Mouse (Mus musculus): ENCODE measurements around the gene H2-Q10. TPM values are rescaled to one million over a fixed set of nuclear protein-coding genes. Genes with fewer than 3 reads are reported as not detected.
"Not testable (repeated sequence)": the region's sequence is repeated elsewhere in the genome, so short reads cannot be mapped to it uniquely, and the experiment has no call there.

The H2-Q10 gene
- 10 to 100 TPM; 15.0 to 23.6 TPM for polyA plus RNA-seq (2017; shearing (Covaris generic))

GRCm38 (mm10) chr17:35469842-35470751 is at the start of gene H2-Q10:
TSS of gene H2-Q10 (plus strand) at chr17:35470089.
- peak; percentile 64 for ATAC-seq

DNA sequence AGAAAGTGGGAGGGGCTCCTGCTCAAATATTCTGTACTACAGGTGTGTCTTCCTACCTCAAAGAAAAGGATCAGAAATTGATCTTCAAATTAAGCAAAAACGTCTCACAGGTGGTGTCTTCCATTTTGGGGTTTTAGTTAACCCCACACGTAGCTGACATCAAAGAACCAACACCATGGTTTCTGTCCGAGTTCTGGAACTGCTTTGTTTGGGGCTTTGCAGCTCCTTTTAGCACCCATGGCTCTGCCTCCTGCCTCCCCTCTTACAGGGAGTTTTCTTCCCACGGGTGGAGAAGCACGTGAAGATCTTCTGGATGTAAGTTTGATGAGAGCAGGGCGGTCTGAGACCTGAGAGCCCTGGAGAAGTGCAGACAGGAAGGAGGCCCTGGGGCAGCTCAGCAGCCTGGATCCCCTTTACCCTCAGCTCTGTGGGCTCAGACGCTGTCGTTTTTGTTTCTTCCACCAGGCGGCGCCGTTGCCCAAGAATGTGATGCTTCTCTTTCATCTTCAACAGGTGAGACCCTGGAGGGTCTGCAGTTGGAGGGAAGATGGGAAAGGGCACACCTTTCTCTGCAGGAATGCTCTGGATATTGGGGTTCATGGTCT is 49.6 kb upstream of the H2-Q10 start:
- not testable (repeated sequence) for ATAC-seq

- not testable (repeated sequence) for ATAC-seq
Observed at GRCm38 (mm10) chr17:35421331-35421730, 48.6 kb upstream of the H2-Q10 start.

DNA sequence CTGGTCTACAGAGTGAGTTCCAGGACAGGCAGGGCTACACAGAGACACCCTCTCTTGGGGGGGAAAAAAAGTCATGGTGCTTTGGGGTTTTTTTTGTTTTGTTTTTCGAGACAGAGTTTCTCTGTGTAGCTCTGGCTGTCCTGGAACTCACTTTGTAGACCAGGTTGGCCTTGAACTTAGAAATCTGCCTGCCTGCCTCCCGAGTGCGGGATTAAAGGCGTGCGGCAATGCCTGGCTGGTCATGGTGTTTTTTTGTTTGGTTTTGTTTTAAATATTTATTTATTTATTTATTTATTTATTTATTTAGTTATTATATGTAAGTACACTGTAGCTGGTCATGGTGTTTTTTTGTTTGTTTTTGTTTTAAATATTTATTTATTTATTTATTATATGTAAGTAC is 47.5 kb upstream of the H2-Q10 start:
- not testable (repeated sequence) for ATAC-seq

GRCm38 (mm10) chr17:35423131-35423810 is 46.6 kb upstream of the H2-Q10 start:
- not testable (repeated sequence) for ATAC-seq

DNA sequence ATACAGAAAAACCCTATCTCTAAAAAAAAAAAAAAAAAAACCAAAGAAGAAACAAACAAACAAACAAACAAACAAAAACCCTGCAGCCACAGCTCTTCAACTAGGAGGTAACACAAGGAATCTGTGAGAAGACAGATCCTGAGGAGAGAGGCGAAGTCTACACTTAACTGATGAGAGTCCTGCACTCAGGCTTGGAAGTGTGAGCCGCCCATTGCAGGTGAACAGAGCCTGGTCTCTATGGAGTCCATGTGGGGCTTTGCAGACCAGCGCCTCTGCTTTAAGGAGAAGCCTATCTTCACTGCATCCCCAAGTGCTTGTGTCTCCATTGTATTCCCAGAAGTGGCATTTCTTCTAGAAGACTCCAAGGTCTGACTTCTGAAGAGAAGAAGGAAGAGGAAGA is 45.8 kb upstream of the H2-Q10 start:
- ATAC-seq = peak; percentile 4

- peak; percentile 92 for ATAC-seq
Observed at GRCm38 (mm10) chr17:35424624-35425416, 45.1 kb upstream of the H2-Q10 start, which contains the start of gene H2-Q6. TSS of gene H2-Q6 (plus strand) at chr17:35424850.

- peak; percentile 12 for ATAC-seq
Observed at GRCm38 (mm10) chr17:35425474-35425873, 44.4 kb upstream of the H2-Q10 start.

- not testable (repeated sequence) for ATAC-seq
Observed at GRCm38 (mm10) chr17:35428883-35429282, 41.0 kb upstream of the H2-Q10 start.

- not testable (repeated sequence) for ATAC-seq
Observed at GRCm38 (mm10) chr17:35430671-35431070, 39.2 kb upstream of the H2-Q10 start.

DNA sequence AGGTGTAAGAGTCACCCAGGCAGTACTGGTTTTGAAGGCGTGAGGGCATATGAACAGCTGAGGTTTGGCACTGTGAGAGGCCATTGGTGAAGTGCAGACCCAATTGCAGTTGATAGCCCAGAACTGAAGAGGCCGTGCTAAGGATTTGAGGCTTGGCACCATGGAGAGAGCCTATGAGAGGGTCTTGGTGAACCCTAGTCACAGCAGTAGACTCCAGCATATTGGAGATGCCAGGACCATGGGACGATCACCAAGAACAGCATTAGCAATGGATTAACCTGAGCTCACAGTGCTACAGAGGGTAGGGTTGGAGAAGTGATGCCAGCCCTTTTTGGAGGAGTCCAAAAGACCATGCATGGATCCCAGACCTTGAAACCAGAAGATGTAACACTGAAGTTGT is 37.7 kb upstream of the H2-Q10 start:
- not testable (repeated sequence) for ATAC-seq

GRCm38 (mm10) chr17:35434836-35435235 is 35.1 kb upstream of the H2-Q10 start:
- not testable (repeated sequence) for ATAC-seq

DNA sequence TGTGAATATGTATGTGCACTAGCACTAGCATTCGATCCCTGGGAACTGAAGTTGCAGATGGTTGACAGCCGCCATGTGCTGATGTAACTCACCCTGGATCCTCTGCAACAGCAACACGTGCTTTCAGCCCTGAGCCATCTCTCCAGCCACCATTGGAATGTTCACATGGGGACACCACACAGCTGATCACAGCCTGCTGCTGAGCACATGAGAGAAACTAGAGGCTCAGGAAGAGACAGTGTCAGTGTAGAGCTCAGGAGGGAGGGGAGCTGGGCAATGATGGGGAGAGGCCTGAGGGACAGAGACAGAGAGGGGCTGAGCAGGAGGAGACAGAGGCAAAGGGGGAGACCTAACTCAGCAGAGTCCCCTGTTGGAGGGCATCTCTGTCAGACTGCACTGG is 34.3 kb upstream of the H2-Q10 start:
- not testable (repeated sequence) for ATAC-seq

- ATAC-seq = not testable (repeated sequence)
Observed at GRCm38 (mm10) chr17:35437386-35437936, 32.4 kb upstream of the H2-Q10 start.

- peak; percentile 3 for ATAC-seq
Observed at GRCm38 (mm10) chr17:35438395-35438794, 31.5 kb upstream of the H2-Q10 start.

- ATAC-seq = peak; percentile 96
Observed at GRCm38 (mm10) chr17:35438885-35439284, 31.0 kb upstream of the H2-Q10 start, which contains the start of gene H2-Q7. TSS of gene H2-Q7 (plus strand) at chr17:35439155.

- ATAC-seq = peak; percentile 8
Observed at GRCm38 (mm10) chr17:35439295-35439747, 30.6 kb upstream of the H2-Q10 start.

DNA sequence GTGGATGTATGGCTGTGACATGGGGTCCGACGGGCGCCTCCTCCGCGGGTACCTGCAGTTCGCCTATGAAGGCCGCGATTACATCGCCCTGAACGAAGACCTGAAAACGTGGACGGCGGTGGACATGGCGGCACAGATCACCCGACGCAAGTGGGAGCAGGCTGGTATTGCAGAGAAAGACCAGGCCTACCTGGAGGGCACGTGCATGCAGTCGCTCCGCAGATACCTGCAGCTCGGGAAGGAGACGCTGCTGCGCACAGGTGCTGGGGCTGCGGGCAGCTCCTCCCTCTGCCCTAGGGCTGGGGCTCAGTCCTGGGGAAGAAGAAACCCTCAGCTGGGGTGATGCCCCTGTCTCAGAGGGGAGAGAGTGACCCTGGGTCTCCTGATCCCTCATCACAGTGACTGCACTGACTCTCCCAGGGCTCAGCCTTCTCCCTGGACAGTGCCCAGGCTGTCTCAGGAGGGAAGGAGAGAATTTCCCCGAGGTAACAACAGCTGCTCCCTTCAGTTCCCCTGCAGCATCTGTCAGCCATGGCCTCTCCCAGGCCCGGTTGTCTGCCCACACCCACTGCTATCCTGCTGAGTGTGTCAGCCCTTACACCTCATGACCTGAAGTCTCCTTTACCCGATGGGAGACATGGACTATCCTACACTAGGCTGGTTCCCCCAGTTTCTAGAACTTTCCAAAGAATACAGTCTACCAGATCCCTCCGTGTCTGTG is 29.8 kb upstream of the H2-Q10 start:
- ATAC-seq = not testable (repeated sequence)

DNA sequence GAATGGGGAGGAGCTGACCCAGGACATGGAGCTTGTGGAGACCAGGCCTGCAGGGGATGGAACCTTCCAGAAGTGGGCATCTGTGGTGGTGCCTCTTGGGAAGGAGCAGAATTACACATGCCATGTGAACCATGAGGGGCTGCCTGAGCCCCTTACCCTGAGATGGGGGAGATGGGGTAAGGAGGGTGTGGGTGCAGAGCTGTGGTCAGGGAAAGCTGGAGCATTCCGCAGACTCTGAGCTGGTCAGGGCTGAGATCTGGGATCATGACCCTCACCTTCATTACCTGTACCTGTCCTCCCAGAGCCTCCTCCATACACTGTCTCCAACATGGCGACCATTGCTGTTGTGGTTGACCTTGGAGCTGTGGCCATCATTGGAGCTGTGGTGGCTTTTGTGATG is 27.5 kb upstream of the H2-Q10 start:
- ATAC-seq = not testable (repeated sequence)

- ATAC-seq = not testable (repeated sequence)
Observed at GRCm38 (mm10) chr17:35444510-35444909, 25.4 kb upstream of the H2-Q10 start.

DNA sequence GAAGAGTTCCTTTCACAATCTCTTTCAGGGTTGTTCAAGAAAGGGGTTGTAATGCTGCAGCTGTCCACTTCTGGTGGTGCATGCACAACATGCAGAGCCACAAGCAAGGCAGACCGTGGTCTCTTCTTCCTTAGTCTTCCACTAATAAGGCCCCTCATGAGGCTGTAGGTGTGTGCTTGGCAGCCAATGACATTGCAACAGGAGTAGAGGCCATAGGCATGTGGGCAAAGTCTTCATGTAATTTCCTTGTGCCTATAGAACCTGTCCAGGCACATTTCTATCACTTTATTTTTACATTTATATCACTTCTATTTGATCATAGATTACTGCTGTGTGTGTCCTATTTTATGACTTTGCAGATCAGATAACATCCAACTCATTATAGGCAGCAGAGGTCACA is 11.6 kb upstream of the H2-Q10 start:
- ATAC-seq = not testable (repeated sequence)
